Mouse (Mus musculus) lung, postnatal 36 days (tissue): ENCODE measurements at regions not wholly inside any gene's neighbourhood (a gene's known extent, or its start where the extent isn't known, plus 50 kb on each side); places are given as distances from the start of the nearest gene placed in this dataset.
A peak's percentile ranks its signal among the peaks of the same experiment; 100 is the strongest.

ENCODE experiments used
- DNase-seq: peaks from one replicate; pipeline ENCODE4 v3.0.0; 2022; ENCODE audit warnings: mixed read lengths

DNA sequence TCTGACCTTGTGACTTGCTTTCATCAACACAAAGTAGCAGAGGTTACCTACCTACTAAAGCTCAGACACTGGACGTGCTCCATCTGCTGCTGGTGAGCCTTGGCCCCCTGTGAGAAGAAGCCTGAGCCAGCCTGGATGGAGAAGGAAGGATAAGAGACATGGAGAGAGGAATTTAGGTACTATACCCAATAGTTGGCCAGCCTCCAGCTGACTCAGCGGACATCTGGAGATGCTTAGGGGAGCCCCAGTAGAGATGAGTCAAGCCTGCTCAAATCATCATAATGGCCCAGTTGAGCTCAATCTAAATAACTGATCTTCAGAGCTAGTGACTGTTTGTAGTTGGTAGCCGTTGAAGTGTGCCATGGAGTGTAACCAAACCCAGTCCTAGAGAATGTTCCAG lies 53.7 kb upstream of the Ripply2 start:
- DNase-seq: no peak

DNA sequence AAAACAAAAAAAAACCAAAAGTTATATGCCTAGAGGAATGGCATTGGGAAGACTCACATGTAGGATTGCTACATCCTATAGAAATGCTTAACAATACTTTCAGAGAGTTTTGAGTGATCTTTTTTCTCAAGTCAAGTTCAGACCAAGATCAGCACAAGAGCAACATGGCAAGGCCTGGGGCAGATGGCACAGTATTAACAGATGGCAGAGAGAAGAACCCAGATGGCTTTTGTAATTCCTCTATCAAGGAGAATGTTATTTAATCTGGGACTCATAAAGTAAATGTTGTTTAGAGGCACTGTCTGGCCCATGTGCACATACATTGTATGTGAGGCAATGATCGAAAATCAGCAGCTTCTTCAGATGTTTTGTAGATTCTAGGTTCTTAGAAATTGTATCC lies 58.3 kb upstream of the Ripply2 start:
- no peak for DNase-seq

DNA sequence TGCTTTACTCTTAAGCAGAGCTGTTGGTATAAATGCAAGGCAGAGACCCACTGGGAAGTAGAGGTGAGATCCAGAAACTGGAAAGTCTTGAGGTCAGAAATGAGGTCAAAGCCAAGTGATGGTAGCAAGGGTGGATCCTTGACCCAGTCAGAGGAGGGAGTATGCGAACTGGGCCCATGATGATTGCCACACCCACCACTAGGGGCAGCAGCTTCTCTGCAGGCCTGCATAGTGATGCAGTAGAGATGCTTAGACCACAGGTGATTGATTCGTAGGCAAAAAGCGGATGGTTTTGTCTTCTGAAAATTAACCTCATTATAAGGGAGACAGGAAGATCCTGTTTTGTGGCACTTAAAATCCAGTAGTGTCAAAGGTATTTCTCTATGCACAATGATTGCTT lies 59.6 kb upstream of the Ripply2 start:
- DNase-seq: peak; percentile 3

DNA sequence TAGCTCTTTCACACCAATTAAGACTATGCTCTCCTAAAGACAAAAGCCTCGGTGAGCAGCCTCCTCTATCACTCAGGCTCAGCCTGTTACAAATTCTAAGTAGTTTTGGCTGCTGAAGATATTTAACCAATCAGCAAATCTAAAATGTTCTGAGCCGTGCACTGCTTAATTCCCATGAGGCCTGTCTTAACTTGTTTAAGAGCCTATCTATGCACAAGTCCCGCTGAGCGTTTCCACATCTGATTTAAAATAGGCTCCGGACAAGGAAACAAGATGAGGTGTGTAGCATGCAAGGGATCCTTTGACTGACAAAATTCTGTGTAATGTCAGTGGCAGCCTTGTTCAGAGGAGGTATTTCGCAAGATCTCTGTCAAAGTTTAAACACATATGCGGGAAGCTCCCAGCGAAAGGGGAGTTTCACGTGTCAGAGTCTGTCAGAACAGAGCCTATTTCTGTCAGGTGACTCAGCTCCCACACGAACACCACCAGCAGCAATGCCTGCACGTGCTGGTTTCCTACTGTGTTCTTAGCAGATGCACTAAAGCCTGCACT lies 63.3 kb upstream of the Ripply2 start:
- DNase-seq: no peak

DNA sequence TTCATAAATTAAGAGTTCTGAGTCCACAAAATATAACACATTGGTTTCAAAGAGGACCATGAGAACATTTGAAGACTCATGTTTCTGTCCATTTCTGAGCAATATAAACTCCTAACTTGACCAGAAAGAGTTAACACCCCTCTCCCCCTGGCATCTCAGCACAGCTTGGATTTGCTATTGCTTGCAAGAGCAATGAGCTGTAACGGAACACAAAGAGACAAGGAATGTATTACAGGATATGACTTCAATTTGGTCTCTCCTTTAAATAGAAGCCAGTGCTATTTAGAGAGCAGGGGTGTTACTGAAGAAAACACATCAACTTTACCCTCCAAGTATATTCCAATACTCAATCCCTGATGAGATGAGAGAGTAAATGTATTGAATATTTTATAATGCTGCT lies 65.5 kb upstream of the Ripply2 start:
- DNase-seq: no peak

DNA sequence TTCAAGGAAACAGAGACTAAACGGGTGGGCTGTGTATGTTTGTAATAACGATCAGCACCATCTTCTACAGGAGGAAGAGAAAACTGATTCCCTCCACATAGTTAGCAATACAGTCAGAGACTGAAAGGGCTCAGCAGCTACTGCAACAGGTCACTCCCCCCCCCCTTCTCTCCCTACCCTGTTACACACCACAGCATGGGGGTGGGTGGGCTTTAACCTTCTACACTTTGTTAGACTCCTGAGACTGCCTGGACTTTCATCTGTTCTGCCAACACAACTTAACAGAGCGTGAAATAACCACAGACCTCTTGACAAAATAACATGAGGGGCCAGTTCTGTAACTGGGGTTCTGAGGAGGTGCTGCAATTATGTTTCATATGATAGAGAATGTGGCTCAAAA lies 50.7 kb upstream of the Snap91 start:
- DNase-seq: no peak
